Mouse (Mus musculus): Measurements from ENCODE around the gene Cbx6. TPM values are rescaled to one million over a fixed set of nuclear protein-coding genes. Genes with fewer than 3 reads are reported as not detected.
"Not testable (repeated sequence)": the region's sequence is repeated elsewhere in the genome, so short reads cannot be mapped to it uniquely, and the experiment has no call there.

The Cbx6 gene
- total RNA-seq, 1 experiment from 2014 or later = 12.0 TPM

DNA sequence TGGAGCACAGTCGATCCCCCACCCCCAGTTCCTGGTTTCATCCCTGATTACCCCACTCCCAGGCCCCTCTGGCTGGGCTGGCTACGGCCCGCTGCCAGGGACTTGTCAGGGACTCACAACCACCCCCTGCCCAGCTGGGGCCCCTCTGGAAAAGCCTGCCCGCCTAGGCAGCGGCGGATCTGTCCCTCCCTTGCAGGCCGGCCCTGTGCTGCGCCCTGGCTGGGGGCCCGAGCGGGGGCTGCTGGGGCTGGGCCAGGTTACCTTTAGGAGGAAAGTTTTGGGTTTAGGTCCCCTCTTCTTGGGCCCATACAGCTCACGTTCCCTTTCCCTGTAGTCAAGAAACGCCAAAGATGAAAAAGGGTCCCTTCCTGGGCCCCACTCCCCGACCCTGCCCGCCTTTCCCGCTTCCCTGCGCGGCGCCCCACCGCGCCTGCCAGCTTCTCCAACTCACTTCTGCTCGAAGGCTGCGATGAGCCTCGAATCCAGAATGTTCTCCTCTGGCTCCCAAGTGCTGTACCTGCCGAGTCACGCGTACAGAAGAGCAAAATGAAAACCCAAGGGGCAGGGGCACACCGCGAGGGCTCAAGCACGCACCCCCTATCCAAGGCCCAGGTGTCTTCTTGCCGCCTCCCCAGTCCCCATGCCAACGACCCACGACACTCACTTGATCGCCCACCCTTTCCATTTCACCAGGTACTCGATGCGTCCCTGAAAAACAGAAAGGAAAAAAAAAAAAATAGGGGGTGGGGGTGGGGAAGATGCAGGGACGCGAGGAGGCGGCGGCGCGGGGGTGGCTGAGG, 1.0 kb downstream of the Cbx6 start:
- ATAC-seq (ENCODE audit: extremely low read depth, insufficient number of reproducible peaks, low FRiP score, poor library complexity, severe bottlenecking) = no peak

DNA sequence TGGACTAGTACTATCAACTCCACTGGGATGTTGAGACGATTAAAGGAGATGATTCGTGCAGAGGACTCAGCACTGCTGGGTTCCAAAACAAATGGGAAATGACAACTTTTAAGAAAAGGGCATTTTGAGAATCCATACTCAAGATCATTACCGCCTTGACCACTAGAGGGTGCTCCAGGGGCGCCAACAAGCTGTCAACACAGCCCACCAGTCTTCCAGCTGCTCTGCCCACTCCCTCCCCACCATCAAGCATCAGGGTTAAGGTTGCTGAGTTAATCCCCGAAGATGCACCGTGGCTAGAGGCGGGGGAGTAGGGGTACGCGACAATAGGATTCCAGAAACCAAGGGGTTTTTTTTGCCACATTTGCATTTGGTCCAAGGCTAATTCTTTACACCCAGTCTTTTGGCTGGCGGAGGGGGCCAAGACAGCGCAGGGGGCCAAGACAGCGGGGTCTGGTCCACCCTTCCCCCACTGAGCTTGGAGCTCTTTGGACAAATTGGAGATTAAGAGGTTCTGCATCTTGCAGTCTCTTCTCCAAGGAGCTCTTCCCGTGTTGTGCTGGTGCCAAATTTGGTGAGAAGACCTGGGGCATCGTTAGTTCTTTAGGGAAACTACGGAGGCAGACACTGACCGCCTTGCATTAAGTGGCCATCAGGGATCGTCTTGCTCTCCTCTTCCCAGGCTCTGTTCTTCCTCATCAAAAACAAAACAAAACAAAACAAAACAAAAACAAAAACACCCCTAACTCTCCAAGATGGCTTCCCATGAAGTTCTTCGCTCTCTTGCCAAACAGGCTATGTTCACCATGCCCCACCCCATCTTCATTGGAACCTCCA, 2.2 kb downstream of the Cbx6 start:
- peak; percentile 52 for ATAC-seq (ENCODE audit: extremely low read depth, insufficient number of reproducible peaks, low FRiP score, poor library complexity, severe bottlenecking)

DNA sequence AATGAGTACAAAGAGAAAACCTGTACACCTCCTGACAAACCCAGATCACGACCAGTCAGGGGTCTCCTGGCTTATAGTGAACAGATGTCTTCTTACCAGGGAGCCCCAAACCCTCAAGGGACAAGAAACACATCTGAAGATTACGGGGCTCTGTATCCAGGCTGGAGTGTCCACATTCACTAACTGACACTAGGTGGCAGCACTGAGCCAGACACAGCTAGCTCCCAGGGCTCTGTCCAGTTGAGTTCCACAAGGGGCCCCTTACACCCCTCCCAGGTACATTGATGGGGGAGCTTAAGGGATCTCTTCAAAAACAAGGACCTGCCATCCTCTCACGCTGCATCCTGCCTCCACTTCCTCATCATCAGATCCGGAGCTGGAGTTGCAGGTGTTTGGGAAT, 4.1 kb downstream of the Cbx6 start:
- ATAC-seq (ENCODE audit: extremely low read depth, insufficient number of reproducible peaks, low FRiP score, poor library complexity, severe bottlenecking) = peak; percentile 52

DNA sequence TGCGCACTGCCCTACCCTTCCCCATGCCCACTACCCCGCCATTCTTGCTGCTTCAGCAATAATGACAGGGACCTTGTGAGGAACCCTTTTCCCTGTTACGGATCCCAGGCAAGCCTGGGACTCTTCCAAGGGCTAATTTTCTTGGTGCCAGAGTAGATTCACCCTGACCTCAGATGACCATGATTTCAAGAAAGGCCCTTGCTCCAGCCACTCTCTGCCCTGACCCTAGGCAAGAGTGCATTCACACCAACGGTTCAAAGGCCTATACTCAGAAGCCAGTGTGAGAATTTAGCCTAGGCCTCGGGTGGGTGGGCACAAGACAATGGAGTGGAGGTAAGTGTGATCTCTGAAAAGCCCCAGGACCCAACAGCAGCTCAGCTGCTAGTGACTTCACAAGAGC, 5.1 kb downstream of the Cbx6 start:
- no peak for ATAC-seq (ENCODE audit: extremely low read depth, insufficient number of reproducible peaks, low FRiP score, poor library complexity, severe bottlenecking)

DNA sequence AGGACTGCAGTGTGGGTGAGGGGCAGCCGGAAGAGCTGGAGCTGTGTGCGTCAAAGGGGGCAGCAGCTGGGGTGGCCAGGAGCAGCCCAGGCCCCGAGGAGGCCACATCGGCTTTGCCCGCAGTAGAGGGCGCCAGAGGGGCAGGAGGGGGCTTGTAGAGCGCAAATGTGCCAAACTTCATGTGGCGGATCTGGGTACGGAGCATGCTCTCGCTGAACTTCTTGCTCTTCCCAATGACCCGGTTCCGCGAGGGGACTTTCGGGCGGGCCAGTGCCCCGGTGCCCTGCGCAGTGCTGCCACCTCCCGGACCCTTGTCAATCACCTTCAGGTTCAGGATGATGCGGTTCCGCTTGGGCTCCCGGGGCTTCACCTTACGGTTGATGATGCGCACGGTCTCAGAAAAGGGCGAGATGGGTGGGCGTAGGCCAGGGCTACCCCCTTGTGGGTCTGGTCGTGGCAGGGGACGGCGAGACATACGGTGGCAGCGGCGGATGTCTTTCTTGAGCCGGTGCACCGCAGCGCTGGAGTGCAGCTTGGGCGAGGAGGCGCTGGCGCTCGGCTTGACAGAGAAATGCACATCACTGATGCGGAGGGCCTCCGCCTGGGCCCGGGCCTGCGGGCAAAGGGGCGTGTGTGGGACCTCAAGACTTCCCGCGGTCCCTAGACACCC, 6.0 kb downstream of the Cbx6 start:
- no peak for ATAC-seq (ENCODE audit: extremely low read depth, insufficient number of reproducible peaks, low FRiP score, poor library complexity, severe bottlenecking)

DNA sequence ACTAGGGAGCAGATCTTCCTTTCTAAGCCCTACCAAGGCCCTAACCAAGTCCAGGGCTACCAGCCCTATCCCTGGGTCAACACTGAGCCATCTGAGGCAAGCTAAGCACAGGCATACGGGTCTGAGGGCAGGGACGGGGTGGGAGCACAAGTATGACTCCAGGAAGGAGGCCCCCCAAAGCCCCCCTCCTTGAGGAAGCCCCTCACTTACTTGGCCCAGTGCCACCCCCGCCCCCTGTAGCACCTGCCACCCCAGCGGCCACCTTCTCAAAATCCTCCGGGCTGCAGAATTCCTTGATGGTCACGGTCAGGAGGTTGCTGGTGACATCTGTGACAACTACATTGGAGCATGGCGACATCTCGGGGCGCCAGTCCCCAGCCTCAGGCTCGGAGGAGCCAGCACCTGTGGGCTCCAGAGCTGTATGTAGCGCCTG, 6.7 kb downstream of the Cbx6 start:
- no peak for ATAC-seq (ENCODE audit: extremely low read depth, insufficient number of reproducible peaks, low FRiP score, poor library complexity, severe bottlenecking)

DNA sequence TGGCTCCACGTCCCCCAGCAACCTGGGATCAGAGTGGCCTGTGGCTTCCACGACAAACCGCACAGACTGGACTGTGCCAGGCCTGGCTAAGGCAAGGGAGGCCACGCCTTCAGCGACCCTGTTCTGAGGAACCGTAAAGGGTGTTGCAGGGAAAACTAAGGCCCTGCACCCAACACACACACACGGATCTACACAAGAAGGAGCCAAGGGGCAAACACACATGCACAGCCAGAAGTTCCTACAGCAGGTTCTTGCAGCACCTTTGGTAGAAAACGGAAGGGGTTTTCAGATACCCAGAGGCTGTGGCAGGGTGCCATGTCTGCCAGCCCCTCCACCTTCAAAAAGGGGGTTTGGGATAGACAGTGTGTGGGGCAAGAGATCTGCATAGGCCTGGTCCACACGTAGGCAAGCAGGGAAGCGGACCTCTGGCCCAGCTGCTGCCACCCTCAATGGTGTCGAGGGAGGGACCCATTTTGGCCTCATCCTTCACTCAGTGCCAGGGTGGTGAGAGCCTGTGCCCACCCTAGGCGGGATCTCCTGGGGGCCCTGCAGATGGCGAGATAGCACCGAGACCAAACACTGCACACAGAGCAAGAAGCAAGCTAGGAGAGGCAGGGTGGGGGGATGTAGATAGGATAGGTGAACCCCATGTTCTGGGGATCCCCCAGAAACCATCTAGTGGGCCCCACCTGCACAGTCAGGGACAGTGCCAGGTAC, 7.3 kb downstream of the Cbx6 start:
- ATAC-seq (ENCODE audit: extremely low read depth, insufficient number of reproducible peaks, low FRiP score, poor library complexity, severe bottlenecking) = no peak

DNA sequence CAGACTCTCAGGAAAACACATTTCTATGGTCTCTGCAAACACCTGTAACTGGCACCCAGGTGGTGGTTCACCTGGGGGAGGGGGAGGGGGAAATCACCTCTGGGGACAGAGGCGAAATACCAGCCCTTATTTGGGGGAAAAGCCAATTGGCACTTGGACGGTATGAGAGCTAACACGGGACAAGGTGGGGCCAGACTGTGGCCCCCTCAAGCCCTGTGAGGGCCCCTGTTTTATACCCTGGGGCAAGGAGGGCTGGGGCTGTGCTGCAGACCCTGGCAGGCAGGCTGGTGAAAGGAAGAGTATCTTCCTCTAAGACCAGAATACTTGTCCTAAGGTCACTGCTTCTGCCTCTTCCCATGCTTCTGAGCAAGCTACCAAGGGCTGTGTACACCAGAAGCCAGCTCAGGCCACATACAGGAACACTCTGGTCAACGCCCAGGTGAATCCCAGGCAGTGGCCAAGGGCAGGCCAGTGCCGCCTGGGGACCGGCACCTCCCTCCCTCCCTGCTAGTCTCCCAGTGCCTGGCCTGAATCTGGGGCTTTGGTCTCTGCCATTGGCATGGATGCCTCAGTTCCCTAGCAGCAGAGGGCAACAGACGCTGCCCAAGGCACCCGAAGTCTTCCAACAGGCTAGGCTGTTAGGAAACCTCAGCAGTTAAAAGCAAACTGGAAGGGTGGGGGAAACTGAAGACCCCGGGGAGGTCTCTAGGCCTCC, 8.1 kb downstream of the Cbx6 start:
- no peak for ATAC-seq (ENCODE audit: extremely low read depth, insufficient number of reproducible peaks, low FRiP score, poor library complexity, severe bottlenecking)

DNA sequence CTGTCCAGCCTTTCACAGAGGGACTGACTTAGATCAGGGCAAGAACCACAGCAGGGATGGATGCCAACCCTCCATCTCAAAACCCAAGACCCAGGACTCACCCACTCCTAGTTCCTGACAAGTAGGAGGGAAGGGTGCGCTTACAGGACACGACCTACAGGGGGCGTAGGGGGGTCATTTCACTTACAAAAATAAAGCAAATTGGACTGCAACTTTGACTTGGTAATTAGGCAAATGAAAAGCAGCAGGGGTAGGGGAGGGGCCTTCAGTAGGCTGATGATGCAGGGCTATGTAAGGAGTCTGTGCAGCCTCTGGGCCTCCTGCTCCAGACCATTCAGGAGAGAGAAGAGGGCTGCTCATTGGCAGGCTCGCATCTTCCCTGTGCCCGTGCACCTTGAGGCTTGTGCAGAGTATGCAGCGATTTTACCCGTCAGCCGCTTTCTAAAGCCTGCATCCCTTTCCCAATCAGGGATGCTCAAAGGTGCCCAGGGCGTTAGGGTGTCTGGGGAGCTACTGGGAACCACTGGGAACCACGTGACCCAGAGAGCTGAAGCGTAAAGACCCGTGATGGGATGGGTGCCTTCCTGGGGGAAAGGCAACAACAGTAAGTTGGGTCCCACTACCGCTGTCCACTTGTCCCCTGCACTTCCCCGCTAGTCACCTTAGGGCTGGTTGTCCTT, 9.2 kb downstream of the Cbx6 start:
- ATAC-seq (ENCODE audit: extremely low read depth, insufficient number of reproducible peaks, low FRiP score, poor library complexity, severe bottlenecking) = peak; percentile 10; the same call in 1 of the 2 replicates

DNA sequence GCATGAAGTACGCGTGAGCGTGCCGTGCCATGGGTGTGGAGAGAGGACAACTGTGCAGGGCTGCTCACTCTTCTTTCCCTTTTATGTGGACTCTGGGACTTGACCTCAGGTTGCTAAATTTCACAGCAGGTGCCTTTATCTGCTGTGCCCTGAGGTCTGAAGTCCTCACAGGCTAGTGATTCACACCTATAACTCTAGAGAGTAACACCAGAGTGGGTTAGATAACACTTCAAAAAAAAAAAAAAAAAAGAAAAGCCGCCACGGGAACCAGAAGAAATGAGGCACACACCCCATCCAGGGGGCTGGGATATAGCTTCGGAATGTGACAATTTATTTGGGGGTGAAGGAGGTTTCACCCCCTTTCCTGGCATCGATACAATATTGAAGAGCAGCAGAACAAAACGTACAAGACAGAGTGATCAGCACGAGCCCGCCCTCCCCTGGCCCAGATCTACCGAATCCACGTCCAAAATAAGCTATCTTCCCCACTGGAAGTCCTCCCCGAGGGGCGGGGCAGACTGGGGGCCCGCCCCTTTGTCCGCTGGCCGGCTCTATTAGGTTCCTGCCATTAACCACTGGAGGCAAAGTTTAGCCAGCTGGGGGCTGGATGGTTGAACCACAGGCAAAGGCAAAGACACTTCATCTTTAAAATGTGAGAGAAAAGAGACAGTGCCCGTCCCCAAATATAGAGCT, 10.8 kb downstream of the Cbx6 start:
- ATAC-seq (ENCODE audit: extremely low read depth, insufficient number of reproducible peaks, low FRiP score, poor library complexity, severe bottlenecking) = no peak

DNA sequence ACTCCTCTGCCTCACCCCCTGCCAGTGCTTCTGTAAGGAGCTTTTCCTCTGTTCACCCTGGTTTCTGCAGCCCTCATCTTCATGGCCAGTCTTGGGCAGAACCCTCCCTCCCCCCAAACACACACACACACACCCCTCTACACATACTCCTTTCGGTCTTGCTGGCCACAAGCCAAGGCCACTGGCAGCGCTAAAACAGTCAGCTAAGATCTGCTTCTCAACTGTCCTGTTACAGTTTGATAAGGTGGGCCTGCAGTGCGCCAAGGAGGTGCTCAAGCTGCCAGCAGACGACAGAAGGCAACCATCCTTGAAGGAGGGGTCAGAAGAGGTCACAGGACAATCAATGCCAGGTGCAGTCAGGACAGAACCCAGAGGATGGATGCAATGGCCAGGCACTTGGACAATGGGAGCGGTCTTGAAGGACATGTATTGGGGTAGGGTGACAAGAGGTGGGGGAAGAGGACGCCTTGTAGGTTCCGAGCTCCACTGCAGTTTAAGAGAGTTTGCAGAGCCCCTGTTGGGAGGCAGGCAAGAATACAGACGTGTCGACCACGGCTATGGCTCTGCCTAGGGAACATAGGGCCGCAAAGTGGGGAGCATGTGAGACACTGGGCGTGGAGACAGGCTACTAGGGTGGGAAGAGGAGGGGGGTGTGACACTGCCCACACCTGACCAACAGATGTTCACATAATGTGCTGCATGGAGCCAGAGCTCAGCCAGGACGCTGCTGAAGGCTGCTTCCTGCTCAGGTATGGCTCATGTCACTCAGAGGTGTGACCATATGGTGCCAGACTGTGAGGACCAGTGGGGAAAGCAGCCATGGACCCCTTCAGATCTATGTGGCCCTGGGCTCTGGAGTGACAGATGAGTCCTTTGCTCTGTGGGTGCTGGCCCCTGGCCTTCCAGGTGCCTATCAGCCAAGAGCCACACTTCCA, 12.0 kb downstream of the Cbx6 start:
- ATAC-seq (ENCODE audit: extremely low read depth, insufficient number of reproducible peaks, low FRiP score, poor library complexity, severe bottlenecking) = no peak

DNA sequence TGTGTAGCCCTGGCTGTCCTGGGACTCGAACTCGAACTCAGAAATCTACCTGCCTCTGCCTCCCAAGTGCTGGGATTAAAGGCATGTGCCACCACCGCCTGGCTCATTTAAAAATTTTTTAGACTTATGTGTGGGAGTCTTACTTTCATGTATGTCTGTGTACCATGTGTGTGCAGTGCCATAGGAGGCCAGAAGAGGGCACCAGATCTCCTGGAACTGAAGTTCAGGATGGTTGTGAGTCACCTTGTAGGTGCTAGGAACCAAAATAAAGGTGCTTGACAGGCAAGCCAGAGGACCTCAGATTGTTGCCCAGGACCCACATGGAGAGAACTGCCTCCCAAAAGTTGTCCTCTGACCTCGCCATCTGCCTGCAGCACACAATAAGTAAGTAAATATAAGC, 16.2 kb downstream of the Cbx6 start:
- no peak for ATAC-seq (ENCODE audit: extremely low read depth, insufficient number of reproducible peaks, low FRiP score, poor library complexity, severe bottlenecking)

DNA sequence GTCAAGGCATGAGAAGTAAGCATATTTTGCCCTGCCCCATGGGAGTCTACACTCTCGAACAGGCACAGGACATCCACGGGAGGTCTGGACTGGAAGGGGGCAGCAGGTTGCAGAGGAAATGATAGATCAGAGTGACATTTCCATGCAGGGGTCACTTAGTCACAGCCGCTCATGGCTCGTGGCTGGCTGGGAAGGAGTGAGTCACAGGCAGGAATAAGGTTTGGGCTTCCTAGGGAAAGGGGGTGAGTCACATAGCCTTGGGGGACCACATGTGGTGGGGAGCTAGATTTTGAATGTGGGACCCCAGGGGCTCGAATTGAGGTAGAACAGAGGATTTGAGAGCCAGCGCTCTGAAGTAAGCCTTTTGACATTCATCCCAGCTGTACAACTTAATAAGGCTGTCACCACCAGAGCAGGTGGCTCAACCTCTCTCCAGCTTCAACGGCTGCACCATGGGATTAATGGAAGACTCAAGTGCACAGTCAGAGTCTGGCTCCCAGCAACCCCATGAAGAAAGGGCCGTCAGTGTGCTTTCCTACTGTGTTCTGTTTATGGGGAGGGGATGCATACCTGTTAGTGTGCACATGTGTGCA, 20.7 kb downstream of the Cbx6 start:
- no peak for ATAC-seq (ENCODE audit: extremely low read depth, insufficient number of reproducible peaks, low FRiP score, poor library complexity, severe bottlenecking)

DNA sequence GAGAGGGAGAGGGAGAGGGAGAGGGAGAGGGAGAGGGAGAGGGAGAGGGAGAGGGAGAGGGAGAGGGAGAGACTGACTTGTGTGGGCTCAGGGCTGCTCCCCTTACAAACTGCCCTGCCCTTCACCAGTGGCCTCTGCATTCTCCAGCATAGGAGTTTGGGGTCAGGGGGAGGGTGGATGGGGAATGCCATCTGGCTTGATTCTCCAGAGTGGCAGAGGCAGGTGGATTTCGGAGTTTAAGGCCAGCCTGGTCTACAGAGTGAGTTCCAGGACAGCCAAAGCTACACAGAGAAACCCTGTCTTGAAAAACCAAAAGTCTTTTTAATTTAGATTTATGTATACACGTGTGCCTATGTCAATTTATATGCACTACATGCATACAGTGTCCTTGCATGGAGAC, 21.6 kb downstream of the Cbx6 start:
- ATAC-seq (ENCODE audit: extremely low read depth, insufficient number of reproducible peaks, low FRiP score, poor library complexity, severe bottlenecking) = not testable (repeated sequence)

DNA sequence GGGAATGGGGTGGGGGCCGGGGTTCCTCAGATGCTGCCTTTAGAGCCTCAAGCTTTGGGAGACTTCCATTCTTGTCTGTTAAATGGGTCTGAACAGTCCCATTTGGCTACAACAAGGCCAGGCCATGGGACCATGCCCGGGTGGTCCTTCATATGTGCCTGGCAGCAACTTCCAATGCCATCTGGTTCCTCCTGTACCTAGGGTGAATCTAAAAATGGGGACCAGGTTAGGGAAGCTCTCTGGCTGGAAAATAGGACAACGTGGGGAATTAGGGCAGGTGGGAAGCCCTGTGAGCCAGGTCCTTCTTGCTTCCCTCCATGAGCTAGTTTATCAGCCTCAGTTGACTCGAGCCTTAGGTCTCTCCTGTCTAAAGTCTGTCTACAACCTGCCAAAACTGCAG, 23.5 kb downstream of the Cbx6 start:
- no peak for ATAC-seq (ENCODE audit: extremely low read depth, insufficient number of reproducible peaks, low FRiP score, poor library complexity, severe bottlenecking)

DNA sequence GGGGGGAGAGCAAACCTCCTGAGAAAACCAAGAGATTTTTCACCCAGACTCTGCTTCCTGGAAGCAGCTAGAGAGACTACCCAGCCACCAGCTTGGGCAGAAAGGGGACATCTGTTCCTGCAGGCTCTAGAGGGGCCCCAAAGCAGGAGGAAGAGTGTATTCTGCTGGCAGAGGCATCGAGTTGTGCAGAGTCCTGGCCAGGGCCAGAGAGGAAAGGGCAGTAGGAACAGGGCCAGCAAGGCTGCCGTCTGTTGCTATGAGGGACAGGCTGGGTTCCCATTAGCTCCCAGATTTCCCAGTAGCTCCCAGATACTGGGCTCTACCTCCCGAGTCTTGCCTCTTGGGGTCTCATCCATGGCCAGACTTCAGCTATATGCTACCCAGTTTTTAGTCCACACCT, 24.4 kb downstream of the Cbx6 start:
- ATAC-seq (ENCODE audit: extremely low read depth, insufficient number of reproducible peaks, low FRiP score, poor library complexity, severe bottlenecking) = no peak
